Mouse (Mus musculus) layer of hippocampus, postnatal 10 days (tissue): ENCODE data around the gene Cyp2c29. TPM values are rescaled to one million over a fixed set of nuclear protein-coding genes. Genes with fewer than 3 reads are reported as not detected.
"Not testable (repeated sequence)": the region's sequence is repeated elsewhere in the genome, so short reads cannot be mapped to it uniquely, and the experiment has no call there.

ENCODE experiments used
- DNase-seq, 2 experiments: peaks; one replicate each; pipeline ENCODE4 v3.0.0; 2021; ENCODE audit warnings: low spot score in 2 of 2
- long read RNA-seq: library from polyadenylated mRNA; stranded (forward); transcript quantifications from one replicate; pipeline ENCODE4 v2.0.0, GENCODE M21; 2023
- total RNA-seq, 2 experiments: library from RNA; stranded (reverse); gene quantifications; 2 replicates each; pipeline ENCODE4 v1.2.3; 2021

Cyp2c29 gene
- total RNA-seq: not detected
- long read RNA-seq: 0 reads

- not testable (repeated sequence) for DNase-seq
These were observed at the start of gene Cyp2c29 for GRCm38 (mm10) chr19:39269105-39269504. Gene Cyp2c29, plus strand, starts transcription at chr19:39269405.

- DNase-seq: not testable (repeated sequence)
These were observed 2.2 kb upstream of the Cyp2c29 start for GRCm38 (mm10) chr19:39267036-39267435.

GRCm38 (mm10) chr19:39282801-39283200, 13.6 kb downstream of the Cyp2c29 start:
- DNase-seq: no peak

GRCm38 (mm10) chr19:39285637-39286036, 16.4 kb downstream of the Cyp2c29 start:
- no peak for DNase-seq

GRCm38 (mm10) chr19:39286825-39287224, 17.6 kb downstream of the Cyp2c29 start:
- DNase-seq: no peak

GRCm38 (mm10) chr19:39288978-39289377, 19.8 kb downstream of the Cyp2c29 start:
- DNase-seq: no peak

Other genes starting within 250 kb of the Cyp2c29 start
- under 1 TPM in 1 of 2 experiments, not detected in 1; 0.18 TPM for gene Cyp2c65, start 208.4 kb upstream of the Cyp2c29 start, total RNA-seq
- gene Cyp2c66, start 155.5 kb upstream of the Cyp2c29 start, total RNA-seq: not detected
- gene Cyp2c38, start 193.7 kb downstream of the Cyp2c29 start, total RNA-seq: not detected
- not detected for gene Cyp2c39, start 241.5 kb downstream of the Cyp2c29 start, total RNA-seq